Mouse (Mus musculus) heart, embryonic 16.5 days (tissue): Measurements from ENCODE around the gene Shld1. TPM values are rescaled to one million over a fixed set of nuclear protein-coding genes. Genes with fewer than 3 reads are reported as not detected.

Experiments used
- ATAC-seq: fragments of 200-750 bp; cut with Nextera tagmentation; replicated peaks from 2 replicates; pipeline ENCODE4 v1.8.0; 2017; ENCODE audit warnings: moderate number of reproducible peaks; ENCODE audit not compliant: insufficient read depth, low FRiP score; ENCODE audit errors: extremely low read depth
- H3K27ac ChIP-seq: fragments of 300-500 bp; sonication (generic); 2 replicates; pipeline ENCODE4 v1.5.1; 2014; ENCODE audit warnings: mild to moderate bottlenecking, low read length, control low read depth, moderate library complexity
- H3K27me3 ChIP-seq: fragments of 300-500 bp; sonication (generic); 2 replicates; pipeline ENCODE4 v1.6.1; 2014; ENCODE audit warnings: low read length, mixed read lengths; ENCODE audit not compliant: control insufficient read depth, insufficient read depth
- H3K36me3 ChIP-seq: fragments of 300-500 bp; sonication (generic); 2 replicates; pipeline ENCODE4 v1.6.1; 2014; ENCODE audit not compliant: control insufficient read depth, insufficient read depth
- H3K4me1 ChIP-seq: fragments of 300-500 bp; sonication (generic); 2 replicates; pipeline ENCODE4 v1.6.1; 2014; ENCODE audit warnings: low read length, mixed read lengths; ENCODE audit not compliant: control insufficient read depth, insufficient read depth
- H3K4me2 ChIP-seq: fragments of 300-500 bp; sonication (generic); 2 replicates; pipeline ENCODE4 v1.6.1; 2014; ENCODE audit warnings: low read depth, mild to moderate bottlenecking, control low read depth, low read length
- H3K4me3 ChIP-seq: fragments of 300-500 bp; sonication (generic); 2 replicates; pipeline ENCODE4 v1.5.1; 2014; ENCODE audit warnings: mild to moderate bottlenecking, control low read depth, low read length
- H3K9ac ChIP-seq: fragments of 300-500 bp; sonication (generic); 2 replicates; pipeline ENCODE4 v1.6.1; 2014; ENCODE audit warnings: low read length, control low read depth
- H3K9me3 ChIP-seq: fragments of 300-500 bp; sonication (generic); replicated peaks from 2 replicates; pipeline ENCODE4 v1.6.1; 2016; ENCODE audit warnings: low read length; ENCODE audit not compliant: control insufficient read depth
- whole genome bisulfite sequencing: fragments of 180-500 bp; shearing (Covaris S2); extraction: QIAGEN DNeasy Blood & Tissue Kit; methylation state at CpG from one replicate; pipeline ENCODE4 v1.1.7; 2014; 5-methylcytosine and 5-hydroxymethylcytosine counted together
- polyA plus RNA-seq: library from polyadenylated mRNA; unstranded; fragments of >200 nt; fragmentation: Nextera tagmentation; extraction: Ambion mirVana; gene quantifications from 2 replicates; pipeline ENCODE4 v1.2.1, GENCODE M21; 2015

The Shld1 gene
- 11.4 and 11.5 TPM in 2 replicates for polyA plus RNA-seq

DNA sequence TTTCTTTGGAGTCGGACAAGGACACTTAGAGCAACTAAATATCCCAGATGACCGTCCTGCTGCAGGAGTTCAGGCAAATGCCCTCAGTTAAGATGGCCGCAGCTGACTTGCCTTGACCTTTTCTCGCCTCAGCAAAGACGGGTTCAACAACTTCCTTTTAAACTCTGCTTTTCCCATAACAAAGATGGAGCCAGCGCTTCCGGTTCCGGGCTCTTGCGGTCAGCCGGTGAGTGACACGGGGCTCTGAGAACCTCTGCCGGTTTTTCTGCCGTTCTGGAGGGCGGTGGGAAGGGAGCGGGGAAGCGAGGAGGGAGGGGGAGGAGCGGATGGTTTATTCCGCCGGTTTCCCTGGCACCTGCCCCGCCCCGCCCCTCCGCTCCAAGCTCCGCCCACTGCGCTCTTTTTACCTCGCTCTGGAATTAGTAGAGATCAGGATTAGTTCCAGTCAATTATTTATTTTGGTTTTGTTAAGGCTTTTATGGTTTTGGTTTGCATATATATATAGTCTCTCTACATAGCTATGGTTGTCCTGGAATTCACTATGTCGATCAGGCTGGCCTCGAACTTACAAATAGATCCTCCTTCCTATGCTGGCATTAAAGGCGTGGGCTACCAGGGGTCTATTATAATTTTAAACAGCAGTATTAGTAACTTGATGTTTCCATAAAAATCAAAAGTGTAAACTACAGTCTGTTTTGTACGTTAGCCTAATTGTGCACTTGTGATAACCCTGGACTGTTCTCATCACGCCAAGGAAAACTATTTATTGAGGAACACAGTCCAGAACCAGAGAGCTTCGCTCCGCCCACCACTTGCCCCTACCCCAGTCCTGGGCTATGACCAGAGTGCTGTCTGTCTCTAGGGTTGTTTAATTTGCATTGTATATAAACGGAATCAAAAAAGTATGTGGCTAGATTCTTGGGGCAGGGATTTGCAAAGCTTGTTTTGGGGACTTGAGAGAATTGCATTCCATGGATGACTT, at the start of gene Shld1:
TSS of gene Shld1 (plus strand) at position 176 of the 982 bp plus-strand sequence.
- Histone ChIP-seq H3K27ac (peak within 1 kb of the TSS; percentile 79), H3K4me3 (peak within 1 kb of the TSS; percentile 67), H3K9me3 (no peaks in the 10 kb centered on the region), H3K9ac (peak within 1 kb of the TSS; percentile 73), H3K27me3 (no peaks in the 10 kb centered on the region), H3K4me1 (peaks cover 14% of the 10 kb centered on the region), H3K36me3 (no peaks in the 10 kb centered on the region), H3K4me2 (peak within 1 kb of the TSS; percentile 69)
- WGBS = 10% methylated on average over 32 of the region's 33 CpGs
- peak; percentile 87 for ATAC-seq

DNA sequence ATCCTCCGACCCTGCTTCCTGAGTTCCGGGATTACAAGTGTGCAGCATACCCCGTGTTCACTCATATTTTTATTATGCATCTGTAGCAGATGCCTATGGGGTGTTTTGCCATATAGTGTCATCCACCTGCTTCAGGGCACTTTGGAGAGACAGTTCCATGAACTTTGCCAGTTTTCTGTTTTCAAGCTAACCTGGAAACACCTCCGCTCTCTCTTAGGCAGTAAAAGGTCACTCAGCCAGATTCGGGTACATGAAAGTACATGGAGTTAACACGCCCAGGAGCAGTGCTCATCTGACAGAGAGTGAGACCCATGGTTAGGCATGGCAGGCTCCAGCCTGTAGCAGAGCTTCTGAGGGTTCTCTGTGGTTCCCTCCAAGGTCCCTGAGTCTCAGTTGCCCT, 48.4 kb upstream of the Shld1 start:
- H3K4me3 ChIP-seq = no peak overlapping the region
- no peaks in the 10 kb centered on the region for H3K36me3 ChIP-seq
- WGBS = 88% methylated on average over 6 of the region's 6 CpGs
- H3K9me3 ChIP-seq = no peaks in the 10 kb centered on the region
- no peak overlapping the region for H3K9ac ChIP-seq
- no peak overlapping the region for H3K27ac ChIP-seq
- no peak for ATAC-seq
- no peaks in the 10 kb centered on the region for H3K27me3 ChIP-seq
- no peak overlapping the region for H3K4me2 ChIP-seq
- peaks cover 7% of the 10 kb centered on the region; the same call in 1 of the 2 replicates for H3K4me1 ChIP-seq

DNA sequence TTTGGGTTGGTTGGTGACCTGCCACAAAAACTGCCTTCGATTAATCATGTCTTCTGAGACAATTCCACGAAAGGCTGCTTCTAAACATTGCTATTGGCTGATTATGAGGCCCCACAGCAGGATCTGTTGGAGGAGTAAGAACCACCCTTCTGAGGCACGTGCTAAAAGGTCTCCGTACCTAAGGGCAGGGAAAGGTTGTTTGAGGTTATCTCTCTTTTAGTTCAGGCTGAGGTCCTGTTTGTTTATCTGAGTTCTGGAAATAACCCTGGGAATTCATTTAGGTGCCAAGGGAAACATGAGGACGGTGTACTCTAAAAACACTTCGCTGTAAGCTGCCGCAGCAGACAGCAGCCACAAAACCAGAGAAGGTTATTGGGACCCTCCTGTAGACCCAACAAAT, 47.4 kb upstream of the Shld1 start:
- H3K9me3 ChIP-seq = no peaks in the 10 kb centered on the region; the same call in 1 of the 2 replicates
- H3K4me2 ChIP-seq = no peak overlapping the region
- H3K4me3 ChIP-seq = no peak overlapping the region
- ATAC-seq = peak; percentile 58; the same call in 1 of the 2 replicates
- H3K27me3 ChIP-seq = no peaks in the 10 kb centered on the region
- WGBS = 33% methylated on average over 7 of the region's 7 CpGs
- H3K4me1 ChIP-seq = peaks cover 7% of the 10 kb centered on the region; the same call in 1 of the 2 replicates
- H3K9ac ChIP-seq = no peak overlapping the region
- no peaks in the 10 kb centered on the region for H3K36me3 ChIP-seq
- H3K27ac ChIP-seq = no peak overlapping the region

DNA sequence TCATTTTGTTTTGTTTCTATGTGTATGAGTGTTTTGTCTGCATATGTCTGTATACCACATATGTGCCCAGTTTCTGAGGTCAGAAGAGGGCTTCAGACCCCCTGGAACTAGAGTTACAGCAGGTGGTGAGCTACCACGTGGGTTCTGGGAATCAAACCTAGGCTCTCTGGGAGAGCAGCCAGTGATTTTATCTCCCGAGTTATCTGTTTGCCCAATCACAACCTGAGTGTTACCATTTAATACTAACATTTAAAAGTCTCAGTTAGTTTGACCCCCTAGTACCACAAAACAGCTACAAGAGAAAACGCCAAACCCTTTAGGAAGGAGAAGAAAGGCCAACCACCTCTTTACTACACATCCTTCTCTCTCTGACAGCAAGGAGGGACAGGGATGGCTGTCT, 45.5 kb upstream of the Shld1 start:
- WGBS = 40% methylated on average over 3 of the region's 3 CpGs
- ATAC-seq = no peak

DNA sequence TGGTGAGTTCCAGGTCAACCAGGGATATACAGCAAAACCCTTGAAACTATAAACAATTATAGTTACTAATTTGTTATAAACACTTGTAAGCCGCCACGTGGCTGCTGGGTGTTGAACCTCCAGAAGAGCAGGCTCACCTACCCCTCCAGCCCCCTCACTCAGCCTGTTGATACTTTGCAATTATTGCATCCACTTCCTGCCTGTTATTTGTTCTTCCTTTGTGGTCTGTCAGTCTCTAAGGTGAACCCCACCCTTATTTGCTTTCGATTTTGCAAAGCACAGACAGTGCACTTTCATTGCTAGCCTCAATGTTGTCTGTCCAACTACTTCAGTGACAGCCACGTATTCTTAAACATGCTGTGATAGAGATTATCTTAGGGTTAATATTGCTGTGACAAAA, 43.6 kb upstream of the Shld1 start:
- H3K36me3 ChIP-seq = no peaks in the 10 kb centered on the region
- no peak overlapping the region for H3K4me3 ChIP-seq
- H3K9ac ChIP-seq = no peak overlapping the region
- peaks cover 2% of the 10 kb centered on the region for H3K9me3 ChIP-seq
- H3K27me3 ChIP-seq = no peaks in the 10 kb centered on the region
- H3K4me1 ChIP-seq = peaks cover 7% of the 10 kb centered on the region; the same call in 1 of the 2 replicates
- no peak for ATAC-seq
- WGBS = 67% methylated on average over 4 of the region's 4 CpGs
- H3K27ac ChIP-seq = no peak overlapping the region
- H3K4me2 ChIP-seq = no peak overlapping the region

More for the DNA sequence above, 45.5 kb upstream of the Shld1 start:
- H3K27me3 ChIP-seq = no peaks in the 10 kb centered on the region
- H3K4me2 ChIP-seq = no peak overlapping the region
- H3K27ac ChIP-seq = no peak overlapping the region
- no peak overlapping the region for H3K4me3 ChIP-seq
- H3K9ac ChIP-seq = no peak overlapping the region
- H3K4me1 ChIP-seq = peaks cover 7% of the 10 kb centered on the region; the same call in 1 of the 2 replicates
- H3K36me3 ChIP-seq = no peaks in the 10 kb centered on the region
- H3K9me3 ChIP-seq = peaks cover 2% of the 10 kb centered on the region

DNA sequence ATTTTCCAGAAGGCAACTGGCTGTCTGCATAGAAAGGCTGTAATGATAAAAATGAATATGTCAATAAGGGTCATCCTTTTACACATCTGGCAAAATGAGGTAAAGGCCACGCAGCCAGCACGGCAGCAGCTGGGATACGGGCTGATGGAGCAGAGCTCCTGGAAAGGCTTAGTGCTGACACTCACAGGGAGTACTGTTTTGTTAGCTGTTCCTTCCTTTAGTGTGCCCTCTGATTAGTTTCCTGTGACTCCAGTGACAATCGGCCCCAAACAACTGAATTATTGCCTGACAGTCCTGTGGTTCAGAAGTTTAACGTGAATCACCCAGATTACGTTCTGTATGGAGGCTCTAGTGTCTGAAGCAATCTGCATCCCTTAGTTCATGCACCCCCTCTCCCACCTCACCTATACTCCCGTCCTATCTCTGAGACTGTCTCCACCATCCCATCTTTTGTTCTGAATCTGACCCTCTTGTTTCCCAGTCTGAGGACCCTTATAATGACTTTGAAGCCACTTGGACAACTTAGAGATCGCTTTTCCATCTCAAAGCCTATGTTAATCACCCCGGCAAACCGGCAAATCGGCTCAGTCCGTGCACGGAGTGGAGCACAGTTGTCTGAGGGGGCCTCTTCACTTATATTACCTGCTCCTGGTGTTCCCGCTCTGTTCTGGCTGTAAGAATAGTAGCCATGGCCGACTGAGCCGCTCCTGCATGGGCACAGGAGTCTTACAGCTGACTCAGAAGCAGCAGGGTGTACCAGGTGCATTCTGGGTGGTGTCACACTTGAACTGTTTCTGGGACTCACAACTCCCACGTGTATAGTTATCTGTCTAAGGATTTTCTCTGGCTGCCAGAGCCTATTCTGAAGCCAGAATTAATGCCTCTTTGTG, 39.6 kb upstream of the Shld1 start:
- Histone ChIP-seq H3K36me3 (no peaks in the 10 kb centered on the region), H3K27ac (no peak overlapping the region), H3K9me3 (peaks cover 2% of the 10 kb centered on the region), H3K27me3 (no peaks in the 10 kb centered on the region), H3K9ac (no peak overlapping the region), H3K4me1 (no peaks in the 10 kb centered on the region), H3K4me2 (no peak overlapping the region), H3K4me3 (no peak overlapping the region)
- ATAC-seq = no peak
- WGBS = 62% methylated on average over 17 of the region's 17 CpGs

- Histone ChIP-seq H3K27me3 (no peaks in the 10 kb centered on the region), H3K9ac (no peak overlapping the region), H3K4me3 (no peak overlapping the region), H3K4me2 (no peak overlapping the region), H3K4me1 (no peaks in the 10 kb centered on the region), H3K36me3 (no peaks in the 10 kb centered on the region), H3K9me3 (peaks cover 2% of the 10 kb centered on the region; the same call in 1 of the 2 replicates), H3K27ac (no peak overlapping the region)
- ATAC-seq = no peak
- WGBS = 71% methylated on average over 10 of the region's 10 CpGs
Measured at GRCm38 (mm10) chr2:132649352-132649870, 37.3 kb upstream of the Shld1 start.

GRCm38 (mm10) chr2:132650546-132650945, 36.2 kb upstream of the Shld1 start:
- no peak overlapping the region for H3K4me2 ChIP-seq
- no peak overlapping the region for H3K27ac ChIP-seq
- no peak overlapping the region for H3K4me3 ChIP-seq
- WGBS = 76% methylated on average over 2 of the region's 2 CpGs
- no peaks in the 10 kb centered on the region for H3K4me1 ChIP-seq
- H3K9ac ChIP-seq = no peak overlapping the region
- ATAC-seq = no peak
- no peaks in the 10 kb centered on the region for H3K27me3 ChIP-seq
- no peaks in the 10 kb centered on the region for H3K9me3 ChIP-seq
- no peaks in the 10 kb centered on the region for H3K36me3 ChIP-seq
